Mouse (Mus musculus): ENCODE measurements around the gene Vmn1r63. TPM values are rescaled to one million over a fixed set of nuclear protein-coding genes. Genes with fewer than 3 reads are reported as not detected.
"Not testable (repeated sequence)": the region's sequence is repeated elsewhere in the genome, so short reads cannot be mapped to it uniquely, and the experiment has no call there.

Vmn1r63 gene
- polyA plus RNA-seq (2015; fragmentation: Nextera tagmentation; extraction: Ambion mirVana) = not detected in 2 replicates

- not testable (repeated sequence) for H3K4me3 ChIP-seq (ENCODE audit: low read length); ATAC-seq (replicated peaks; ENCODE audit: extremely low read depth, insufficient read depth, low FRiP score)
Measured at GRCm38 (mm10) chr7:5805345-5805744, at the start of gene Vmn1r63. TSS of gene Vmn1r63 (minus strand) at chr7:5805445.

More at GRCm38 (mm10) chr7:5805345-5805744, at the start of gene Vmn1r63:
- H3K4me2 ChIP-seq (ENCODE audit: low read depth, low read length); H3K9me3 ChIP-seq (replicated peaks; ENCODE audit: control insufficient read depth, low read length); H3K27me3 ChIP-seq (ENCODE audit: control insufficient read depth, insufficient read depth, low read length); H3K4me1 ChIP-seq (ENCODE audit: control insufficient read depth, insufficient read depth, low read length); H3K27ac ChIP-seq (ENCODE audit: low read length); H3K36me3 ChIP-seq (ENCODE audit: control insufficient read depth, insufficient read depth); H3K9ac ChIP-seq (ENCODE audit: low read length): not testable (repeated sequence)
- no CpG with 5 or more reads among the region's 2 CpGs for WGBS

Other genes with a start within 250 kb of the Vmn1r63 start
- gene Vmn1r61, start 192.2 kb downstream of the Vmn1r63 start, polyA plus RNA-seq (2015; fragmentation: Nextera tagmentation; extraction: Ambion mirVana) = not detected in 2 replicates
- not detected in 2 replicates for gene Vmn1r62, start 131.8 kb downstream of the Vmn1r63 start, polyA plus RNA-seq (2015; fragmentation: Nextera tagmentation; extraction: Ambion mirVana)
- gene Vmn1r64, start 79.1 kb upstream of the Vmn1r63 start, polyA plus RNA-seq (2015; fragmentation: Nextera tagmentation; extraction: Ambion mirVana) = not detected in 2 replicates
- not detected in 2 replicates for gene Vmn1r65, start 205.6 kb upstream of the Vmn1r63 start, polyA plus RNA-seq (2015; fragmentation: Nextera tagmentation; extraction: Ambion mirVana)
- not detected in 2 replicates for gene Nlrp4c, start 239.7 kb upstream of the Vmn1r63 start, polyA plus RNA-seq (2015; fragmentation: Nextera tagmentation; extraction: Ambion mirVana)